Mouse (Mus musculus): Measurements from ENCODE around the gene Mon2. TPM values are rescaled to one million over a fixed set of nuclear protein-coding genes. Genes with fewer than 3 reads are reported as not detected.

The Mon2 gene
- 4.1 and 14.9 TPM in 2 replicates for polyA plus RNA-seq (2012; ENCODE audit: low replicate concordance)

GRCm38 (mm10) chr10:123076245-123077023 lies at the start of gene Mon2:
Gene Mon2, minus strand, starts transcription at chr10:123076505.

Other genes with a start within 250 kb of the Mon2 start
- 1.1 and 25.0 TPM in 2 replicates for gene Usp15, start 120.5 kb upstream of the Mon2 start, polyA plus RNA-seq (2012; ENCODE audit: low replicate concordance)
- not detected in 2 replicates for gene Fam19a2, start 187.5 kb upstream of the Mon2 start, polyA plus RNA-seq (2012; ENCODE audit: low replicate concordance)

Measured in leukemia stem cell, adult 10-12 weeks (primary cell).